Mouse (Mus musculus): ENCODE data around the gene Aldh3a2.

The Aldh3a2 gene

DNA sequence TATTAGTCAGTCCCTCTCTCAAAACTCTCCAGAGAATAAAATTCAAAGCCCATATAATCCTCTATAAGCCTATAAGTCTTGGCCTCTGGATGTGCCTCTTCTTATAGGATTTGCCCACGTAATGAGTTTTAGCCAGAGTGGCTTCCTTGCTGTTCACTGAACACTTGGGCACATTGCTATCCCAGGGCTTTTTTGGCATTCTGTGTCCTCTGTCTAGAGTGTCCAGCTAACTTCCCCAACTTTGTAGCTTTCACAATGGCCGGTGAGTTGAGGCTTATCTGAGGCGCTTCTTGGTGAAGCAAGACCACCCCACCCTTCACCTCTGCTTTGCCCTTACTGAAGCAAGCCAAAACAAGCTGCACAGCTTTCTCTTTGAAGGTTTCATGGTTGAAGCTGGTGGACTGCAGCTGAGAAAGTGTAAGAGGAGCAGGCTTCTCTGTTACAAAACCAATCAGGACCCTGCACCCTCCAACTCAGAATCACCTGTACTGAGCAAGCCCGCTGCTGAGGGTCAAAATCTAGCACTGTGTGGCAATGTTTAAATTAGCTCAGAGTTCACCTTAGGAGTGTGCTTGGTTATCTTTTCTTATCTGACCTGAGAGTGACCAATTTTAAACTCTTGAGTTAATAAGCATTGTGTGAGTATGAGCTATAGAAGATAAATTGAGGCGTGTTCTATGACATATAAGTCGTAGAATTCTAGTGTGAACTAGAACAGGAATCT, 1.5 kb upstream of the Aldh3a2 start:
- Histone ChIP-seq H3K9me3 (ENCODE audit: low read length) (no peaks in the 10 kb centered on the region), H3K4me3 (replicated peaks; ENCODE audit: low read length) (no peak overlapping the region), H3K36me3 (ENCODE audit: insufficient read depth, low read length) (peaks cover 9% of the 10 kb centered on the region), H3K4me1 (replicated peaks; ENCODE audit: low read depth, low read length) (peaks cover 32% of the 10 kb centered on the region), H3K27me3 (ENCODE audit: insufficient read depth, low read length) (peaks cover 23% of the 10 kb centered on the region)
- TF ChIP-seq CTCF (conservative IDR thresholded peaks at IDR 0.05; ENCODE audit: low read length) (no peak), POU5F1 (IDR thresholded peaks at IDR 0.05; ENCODE audit: borderline replicate concordance, low read length) (no peak), NANOG (IDR thresholded peaks at IDR 0.05; ENCODE audit: borderline replicate concordance, low read length) (no peak)

DNA sequence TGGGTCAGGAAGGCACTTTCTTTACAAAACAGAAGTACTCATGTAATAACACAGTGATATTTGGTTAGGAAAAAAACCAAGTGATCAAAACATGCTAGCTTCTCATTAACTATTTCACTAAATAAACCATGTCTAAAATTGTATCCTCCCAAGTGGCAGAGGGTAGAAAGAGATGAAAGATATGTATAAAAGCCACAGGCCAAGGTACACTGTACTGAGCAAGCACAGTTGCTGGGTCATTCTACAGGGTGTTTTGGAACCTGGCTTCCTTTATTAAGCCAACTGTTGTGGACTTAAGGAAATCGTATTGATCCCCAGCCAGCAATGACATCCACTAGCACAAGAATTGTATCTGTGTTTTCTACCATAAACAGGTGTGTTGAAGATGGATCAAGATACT, 3.4 kb downstream of the Aldh3a2 start:
- Histone ChIP-seq H3K36me3 (ENCODE audit: insufficient read depth, low read length) (peaks cover 42% of the 10 kb centered on the region), H3K9me3 (ENCODE audit: low read length) (no peaks in the 10 kb centered on the region), H3K27me3 (ENCODE audit: insufficient read depth, low read length) (peaks cover 10% of the 10 kb centered on the region), H3K4me3 (replicated peaks; ENCODE audit: low read length) (no peak overlapping the region), H3K4me1 (replicated peaks; ENCODE audit: low read depth, low read length) (peaks cover 66% of the 10 kb centered on the region)
- TF ChIP-seq NANOG (IDR thresholded peaks at IDR 0.05; ENCODE audit: borderline replicate concordance, low read length) (no peak), CTCF (conservative IDR thresholded peaks at IDR 0.05; ENCODE audit: low read length) (no peak), POU5F1 (IDR thresholded peaks at IDR 0.05; ENCODE audit: borderline replicate concordance, low read length) (no peak)

DNA sequence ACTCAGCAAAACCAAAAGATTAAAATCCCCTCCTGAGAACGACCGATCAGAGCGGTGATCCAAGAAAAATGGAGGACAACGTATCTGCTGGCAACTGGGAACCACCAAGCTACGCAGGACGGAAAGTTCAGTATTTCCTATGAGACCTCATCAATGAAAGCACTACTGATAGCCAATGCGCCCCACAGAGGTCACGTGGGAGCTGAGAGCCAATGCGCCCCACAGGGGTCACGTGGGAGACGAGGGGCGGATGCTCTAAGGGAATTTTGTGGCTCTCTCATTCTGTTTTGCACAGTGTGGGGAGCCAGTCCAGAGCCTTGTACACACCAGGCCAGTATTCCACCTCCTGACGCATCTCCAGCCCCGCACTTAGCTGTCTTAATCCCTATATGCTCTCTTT, 4.7 kb downstream of the Aldh3a2 start:
- peaks cover 54% of the 10 kb centered on the region for H3K36me3 ChIP-seq (ENCODE audit: insufficient read depth, low read length)
- no peaks in the 10 kb centered on the region for H3K9me3 ChIP-seq (ENCODE audit: low read length)
- H3K27me3 ChIP-seq (ENCODE audit: insufficient read depth, low read length), result no peaks in the 10 kb centered on the region
- H3K4me1 ChIP-seq (replicated peaks; ENCODE audit: low read depth, low read length), result peaks cover 64% of the 10 kb centered on the region
- TF ChIP-seq POU5F1 (IDR thresholded peaks at IDR 0.05; ENCODE audit: borderline replicate concordance, low read length), result no peak
- TF ChIP-seq CTCF (conservative IDR thresholded peaks at IDR 0.05; ENCODE audit: low read length), result no peak
- no peak for TF ChIP-seq NANOG (IDR thresholded peaks at IDR 0.05; ENCODE audit: borderline replicate concordance, low read length)
- peak overlapping the region; percentile 53 for H3K4me3 ChIP-seq (replicated peaks; ENCODE audit: low read length)

DNA sequence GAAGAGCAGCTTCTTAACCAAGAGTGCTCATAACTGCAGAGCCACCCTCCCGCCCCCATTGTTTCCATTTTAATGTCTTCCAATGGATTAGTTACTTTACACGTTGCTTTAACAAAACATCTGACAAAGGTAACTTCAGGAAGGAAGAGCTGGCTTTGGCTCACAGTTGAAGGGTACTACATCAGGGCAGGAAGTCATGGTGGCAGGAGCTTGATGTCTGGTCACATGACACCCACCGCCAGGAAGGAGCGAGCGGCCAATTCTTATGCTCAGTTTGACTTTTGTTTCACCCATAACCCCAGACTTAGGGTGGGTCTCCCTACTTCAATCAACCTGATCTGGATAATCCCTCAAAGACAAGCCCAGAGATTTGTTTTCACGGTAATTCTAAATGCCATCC, 8.2 kb downstream of the Aldh3a2 start:
- H3K4me1 ChIP-seq (replicated peaks; ENCODE audit: low read depth, low read length), result peaks cover 37% of the 10 kb centered on the region
- TF ChIP-seq NANOG (IDR thresholded peaks at IDR 0.05; ENCODE audit: borderline replicate concordance, low read length) (no peak), POU5F1 (IDR thresholded peaks at IDR 0.05; ENCODE audit: borderline replicate concordance, low read length) (no peak), CTCF (conservative IDR thresholded peaks at IDR 0.05; ENCODE audit: low read length) (no peak)
- no peak overlapping the region for H3K4me3 ChIP-seq (replicated peaks; ENCODE audit: low read length)
- no peaks in the 10 kb centered on the region for H3K27me3 ChIP-seq (ENCODE audit: insufficient read depth, low read length)
- no peaks in the 10 kb centered on the region for H3K9me3 ChIP-seq (ENCODE audit: low read length)
- H3K36me3 ChIP-seq (ENCODE audit: insufficient read depth, low read length), result peaks cover 79% of the 10 kb centered on the region

DNA sequence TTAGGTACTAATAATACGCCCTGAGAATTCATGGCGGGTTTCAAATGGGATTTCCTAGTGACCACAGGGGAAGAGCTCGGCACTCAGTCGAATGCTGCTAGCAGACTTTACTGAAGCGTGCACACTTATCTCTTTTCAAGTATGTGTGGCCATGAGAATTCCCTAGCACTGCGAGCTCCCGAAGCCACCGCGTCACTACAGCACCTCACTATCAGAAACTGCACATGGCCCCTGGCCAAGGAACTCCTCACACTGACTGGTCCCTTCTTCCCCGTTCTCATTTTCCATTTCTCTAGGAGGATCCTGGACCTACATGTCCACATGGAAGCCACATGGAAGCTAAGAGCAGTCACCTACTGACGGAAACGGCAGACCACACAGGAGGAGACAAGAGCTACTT, 14.5 kb downstream of the Aldh3a2 start:
- H3K4me3 ChIP-seq (replicated peaks; ENCODE audit: low read length), result no peak overlapping the region
- H3K4me1 ChIP-seq (replicated peaks; ENCODE audit: low read depth, low read length), result peaks cover 34% of the 10 kb centered on the region
- H3K9me3 ChIP-seq (ENCODE audit: low read length), result no peaks in the 10 kb centered on the region
- H3K36me3 ChIP-seq (ENCODE audit: insufficient read depth, low read length), result peaks cover 75% of the 10 kb centered on the region
- no peaks in the 10 kb centered on the region for H3K27me3 ChIP-seq (ENCODE audit: insufficient read depth, low read length)
- TF ChIP-seq POU5F1 (IDR thresholded peaks at IDR 0.05; ENCODE audit: borderline replicate concordance, low read length), result no peak
- no peak for TF ChIP-seq CTCF (conservative IDR thresholded peaks at IDR 0.05; ENCODE audit: low read length)
- TF ChIP-seq NANOG (IDR thresholded peaks at IDR 0.05; ENCODE audit: borderline replicate concordance, low read length), result no peak

DNA sequence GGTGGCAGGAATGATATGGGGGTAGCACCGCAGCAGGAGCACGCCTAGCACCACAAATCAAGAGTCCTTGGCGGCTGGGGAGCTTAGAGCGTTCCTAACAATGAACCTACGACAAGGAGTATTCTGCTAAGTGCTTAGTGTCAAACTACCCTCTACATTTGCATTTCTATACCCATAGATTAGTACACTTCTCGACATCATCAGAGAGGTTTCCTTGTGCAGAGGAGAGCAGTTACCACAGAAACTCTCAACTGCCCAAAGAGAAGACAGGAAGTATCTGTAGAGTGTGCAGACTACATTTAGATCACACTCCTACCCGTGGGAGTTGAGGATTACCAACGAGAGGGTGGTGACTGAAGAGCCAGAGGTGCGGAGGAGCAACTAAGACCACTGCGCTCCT, 15.5 kb downstream of the Aldh3a2 start:
- no peak overlapping the region for H3K4me3 ChIP-seq (replicated peaks; ENCODE audit: low read length)
- H3K9me3 ChIP-seq (ENCODE audit: low read length), result no peaks in the 10 kb centered on the region
- TF ChIP-seq POU5F1 (IDR thresholded peaks at IDR 0.05; ENCODE audit: borderline replicate concordance, low read length) (no peak), NANOG (IDR thresholded peaks at IDR 0.05; ENCODE audit: borderline replicate concordance, low read length) (peak; percentile 56; the same call in 1 of the 2 replicates)
- peaks cover 34% of the 10 kb centered on the region for H3K4me1 ChIP-seq (replicated peaks; ENCODE audit: low read depth, low read length)
- H3K27me3 ChIP-seq (ENCODE audit: insufficient read depth, low read length), result no peaks in the 10 kb centered on the region
- peaks cover 75% of the 10 kb centered on the region for H3K36me3 ChIP-seq (ENCODE audit: insufficient read depth, low read length)

DNA sequence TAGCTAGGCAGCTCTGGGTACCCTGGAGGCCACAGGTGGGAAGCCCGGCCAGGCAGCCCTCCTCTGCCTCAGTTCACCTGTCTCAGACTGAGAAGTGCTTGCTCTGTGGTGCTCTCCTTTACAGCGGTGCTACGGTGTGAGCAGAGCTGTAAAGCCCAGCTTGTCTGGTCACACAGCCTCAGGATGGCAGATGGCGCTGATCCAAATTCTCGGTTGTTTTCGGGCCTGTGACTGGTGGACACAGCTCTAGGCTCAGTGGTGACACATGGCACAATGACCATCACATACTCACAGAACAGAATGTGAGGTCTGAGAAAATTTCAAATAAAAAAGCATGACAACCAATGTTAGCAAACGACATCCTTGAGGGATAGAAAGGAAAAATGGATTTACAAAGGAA, 22.9 kb downstream of the Aldh3a2 start:
- Histone ChIP-seq H3K4me3 (replicated peaks; ENCODE audit: low read length) (no peak overlapping the region), H3K27me3 (ENCODE audit: insufficient read depth, low read length) (no peaks in the 10 kb centered on the region), H3K4me1 (replicated peaks; ENCODE audit: low read depth, low read length) (peaks cover 15% of the 10 kb centered on the region), H3K9me3 (ENCODE audit: low read length) (no peaks in the 10 kb centered on the region), H3K36me3 (ENCODE audit: insufficient read depth, low read length) (peaks cover 47% of the 10 kb centered on the region)
- TF ChIP-seq NANOG (IDR thresholded peaks at IDR 0.05; ENCODE audit: borderline replicate concordance, low read length), result no peak
- TF ChIP-seq CTCF (conservative IDR thresholded peaks at IDR 0.05; ENCODE audit: low read length), result no peak
- no peak for TF ChIP-seq POU5F1 (IDR thresholded peaks at IDR 0.05; ENCODE audit: borderline replicate concordance, low read length)

DNA sequence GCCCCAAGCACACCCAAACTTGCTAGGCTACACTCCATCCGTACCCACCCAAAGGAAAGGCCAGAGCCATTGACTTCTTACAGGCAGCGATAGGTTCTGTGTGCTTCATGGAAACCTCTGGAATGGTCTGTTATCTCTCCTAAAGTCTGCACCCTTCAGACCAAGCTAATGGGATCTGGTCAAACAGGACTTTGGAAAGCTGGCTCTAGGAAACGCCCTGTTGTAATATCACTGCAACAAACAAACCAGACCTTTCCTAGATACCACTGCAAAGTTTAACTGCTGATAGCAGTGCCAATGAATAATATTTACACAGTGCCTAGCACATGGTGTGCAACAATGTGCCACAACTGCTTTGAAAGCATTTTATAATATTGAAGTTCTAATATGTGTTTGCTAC, 31.2 kb downstream of the Aldh3a2 start:
- Histone ChIP-seq H3K27me3 (ENCODE audit: insufficient read depth, low read length) (0 out of 2 replicates have a peak, but pooled peaks cover 2% of the 10 kb centered on the region), H3K4me1 (replicated peaks; ENCODE audit: low read depth, low read length) (peaks cover 5% of the 10 kb centered on the region), H3K4me3 (replicated peaks; ENCODE audit: low read length) (no peak overlapping the region), H3K9me3 (ENCODE audit: low read length) (no peaks in the 10 kb centered on the region), H3K36me3 (ENCODE audit: insufficient read depth, low read length) (no peaks in the 10 kb centered on the region)
- no peak for TF ChIP-seq NANOG (IDR thresholded peaks at IDR 0.05; ENCODE audit: borderline replicate concordance, low read length)
- no peak for TF ChIP-seq POU5F1 (IDR thresholded peaks at IDR 0.05; ENCODE audit: borderline replicate concordance, low read length)

DNA sequence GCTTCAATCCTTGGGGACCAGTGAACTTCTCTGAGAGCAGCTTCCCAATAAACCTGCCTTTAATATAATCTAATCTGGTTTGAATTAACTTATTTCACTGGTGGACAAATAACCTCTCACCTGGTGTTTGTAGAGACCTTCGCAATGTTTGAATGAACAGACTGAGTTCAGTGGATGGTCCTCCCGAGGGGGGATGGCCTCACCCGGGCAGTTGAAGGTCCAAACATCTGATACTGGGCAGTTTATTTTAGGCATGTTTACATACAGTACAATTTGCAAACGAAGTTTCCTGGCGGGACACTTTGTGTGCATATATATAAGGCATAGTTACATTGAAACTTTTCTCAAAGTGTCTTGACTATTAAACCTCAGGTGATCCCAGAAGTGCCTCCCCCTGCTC, 33.1 kb downstream of the Aldh3a2 start:
- no peaks in the 10 kb centered on the region for H3K9me3 ChIP-seq (ENCODE audit: low read length)
- H3K27me3 ChIP-seq (ENCODE audit: insufficient read depth, low read length), result 0 out of 2 replicates have a peak, but pooled peaks cover 2% of the 10 kb centered on the region
- H3K36me3 ChIP-seq (ENCODE audit: insufficient read depth, low read length), result no peaks in the 10 kb centered on the region
- H3K4me3 ChIP-seq (replicated peaks; ENCODE audit: low read length), result no peak overlapping the region
- TF ChIP-seq POU5F1 (IDR thresholded peaks at IDR 0.05; ENCODE audit: borderline replicate concordance, low read length) (no peak), NANOG (IDR thresholded peaks at IDR 0.05; ENCODE audit: borderline replicate concordance, low read length) (no peak), CTCF (conservative IDR thresholded peaks at IDR 0.05; ENCODE audit: low read length) (no peak)
- H3K4me1 ChIP-seq (replicated peaks; ENCODE audit: low read depth, low read length), result peaks cover 8% of the 10 kb centered on the region

Data from E14TG2a.4 (cell line).